Mouse (Mus musculus) small intestine, adult 2 months (tissue): ENCODE results near the gene Kptn.

Experiments
- CTCF ChIP-seq: fragments of 200-500 bp; IDR thresholded peaks from 2 replicates; pipeline ENCODE4 v1.5.1; 2012; ENCODE audit warnings: low read depth, mild to moderate bottlenecking, control low read depth, inconsistent platforms, low read length, moderate library complexity, mixed read lengths; ENCODE audit not compliant: insufficient replicate concordance, insufficient read length; ENCODE audit errors: extremely low read depth
- POLR2A ChIP-seq: fragments of 200-500 bp; IDR thresholded peaks from 2 replicates; pipeline ENCODE4 v1.6.1; 2012; ENCODE audit warnings: low read depth, mild to moderate bottlenecking, control low read depth, inconsistent platforms, low read length, moderate library complexity

- TF ChIP-seq CTCF: no peak
- no peak for TF ChIP-seq POLR2A
Observed at GRCm38 (mm10) chr7:16134951-16135392, 15.3 kb downstream of the Kptn start.
